Mouse (Mus musculus): Measurements from ENCODE around the gene Pkn1.

The Pkn1 gene

DNA sequence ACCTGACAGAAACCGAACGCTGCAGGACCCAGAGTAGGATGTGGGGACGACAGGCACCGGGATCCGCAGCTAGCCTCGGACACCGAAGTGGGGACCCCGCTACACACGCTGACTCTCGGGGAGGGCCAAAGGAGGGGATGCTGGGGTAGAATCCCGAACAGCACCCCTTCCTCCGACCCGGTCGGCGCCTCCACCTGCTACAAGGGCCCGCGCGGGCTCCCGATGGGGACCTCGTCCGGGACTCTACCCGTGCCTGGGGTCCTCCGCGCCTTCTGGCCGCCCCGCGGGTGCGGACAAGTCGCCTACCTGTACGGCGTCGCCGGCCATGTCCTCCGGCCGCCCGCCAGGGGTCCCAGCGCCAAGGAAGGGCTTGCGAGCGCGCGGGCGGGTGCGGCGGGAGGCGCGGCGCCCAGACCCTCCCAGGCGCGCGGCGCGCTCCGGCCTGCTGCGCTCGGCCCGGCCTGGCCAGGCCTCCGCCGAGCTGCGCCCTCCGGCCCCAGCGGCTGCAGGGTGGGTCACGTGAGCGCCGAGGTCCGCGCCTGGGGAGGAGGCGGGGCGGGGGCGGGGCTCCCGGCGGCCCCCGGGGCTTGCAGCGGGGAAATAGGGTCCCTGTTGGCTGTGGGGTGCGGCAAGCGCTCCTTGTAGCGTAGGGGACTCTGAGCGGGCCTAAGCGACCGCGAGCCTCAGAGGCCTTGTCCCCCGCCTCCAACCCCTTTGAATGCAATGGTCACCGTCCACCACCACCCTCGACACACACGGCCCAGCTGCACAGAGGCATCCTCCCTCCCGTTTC lies at the start of gene Pkn1:
Gene Pkn1, minus strand, starts transcription at position 519 of the 793 bp plus-strand sequence.
- no peak for DNase-seq (ENCODE audit: low spot score in 2 of 2)

DNA sequence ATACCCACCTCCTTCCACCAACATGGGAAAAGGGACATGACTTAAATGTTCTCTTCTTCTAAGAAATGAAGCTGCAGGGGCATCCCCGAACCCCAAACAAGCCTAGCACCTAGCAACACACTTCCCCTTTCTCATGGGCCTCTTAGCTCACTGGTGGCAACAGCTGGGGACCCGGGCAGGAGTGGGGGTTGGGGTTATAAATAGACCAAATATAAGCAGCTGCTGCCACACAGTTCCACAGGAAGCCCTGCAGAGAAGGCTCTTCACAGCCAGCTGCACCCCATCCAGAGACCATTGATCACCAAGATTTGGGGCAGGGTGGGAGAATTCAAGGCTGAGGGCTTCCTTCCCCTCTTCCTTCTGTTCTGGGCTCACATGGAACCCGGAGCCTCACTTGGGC lies 49.7 kb upstream of the Pkn1 start:
- no peak for DNase-seq (ENCODE audit: low spot score in 2 of 2)

GRCm38 (mm10) chr8:83747661-83748346 lies 48.8 kb upstream of the Pkn1 start:
- DNase-seq (ENCODE audit: low spot score in 2 of 2): peak in 1 of 2 experiments; percentile 26

DNA sequence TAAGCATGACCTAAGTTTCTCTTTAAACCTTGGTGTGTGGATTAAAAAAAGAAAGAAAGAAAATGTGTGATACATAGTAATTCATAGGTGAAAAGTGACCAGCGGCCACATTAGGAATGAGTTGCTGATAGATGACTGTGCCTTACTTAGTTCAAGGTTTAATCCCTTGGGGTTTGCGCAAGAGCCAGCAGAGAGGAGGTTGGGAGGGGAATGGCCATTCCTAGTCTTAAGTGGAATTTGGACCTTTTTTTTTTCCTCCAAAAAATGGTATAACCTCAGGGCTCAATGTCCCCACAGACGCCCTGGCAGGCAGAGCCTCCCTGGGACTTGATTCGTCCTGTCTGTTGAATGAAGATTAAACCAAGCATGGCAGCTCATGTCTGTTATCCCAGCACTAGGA lies 45.1 kb upstream of the Pkn1 start:
- no peak for DNase-seq (ENCODE audit: low spot score in 2 of 2)

DNA sequence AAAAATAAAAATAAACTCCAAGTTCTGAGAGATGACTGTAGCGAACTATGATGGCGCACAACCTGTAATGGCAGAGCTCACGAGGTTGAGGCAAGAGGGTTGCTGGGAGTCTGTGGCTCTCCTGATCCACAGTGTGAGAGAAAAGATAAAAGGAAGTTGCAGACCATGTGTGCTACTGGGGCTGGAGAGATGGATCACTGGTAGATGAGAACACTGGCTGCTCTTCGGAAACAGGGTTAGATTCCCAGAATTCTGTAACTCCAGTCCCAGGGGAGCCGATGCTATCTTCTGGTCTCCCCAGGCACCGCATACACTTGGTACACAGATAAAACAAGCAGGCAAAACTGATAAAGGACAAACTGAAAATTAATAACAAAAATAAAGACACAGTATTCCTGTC lies 44.0 kb upstream of the Pkn1 start:
- DNase-seq (ENCODE audit: low spot score in 2 of 2): no peak

DNA sequence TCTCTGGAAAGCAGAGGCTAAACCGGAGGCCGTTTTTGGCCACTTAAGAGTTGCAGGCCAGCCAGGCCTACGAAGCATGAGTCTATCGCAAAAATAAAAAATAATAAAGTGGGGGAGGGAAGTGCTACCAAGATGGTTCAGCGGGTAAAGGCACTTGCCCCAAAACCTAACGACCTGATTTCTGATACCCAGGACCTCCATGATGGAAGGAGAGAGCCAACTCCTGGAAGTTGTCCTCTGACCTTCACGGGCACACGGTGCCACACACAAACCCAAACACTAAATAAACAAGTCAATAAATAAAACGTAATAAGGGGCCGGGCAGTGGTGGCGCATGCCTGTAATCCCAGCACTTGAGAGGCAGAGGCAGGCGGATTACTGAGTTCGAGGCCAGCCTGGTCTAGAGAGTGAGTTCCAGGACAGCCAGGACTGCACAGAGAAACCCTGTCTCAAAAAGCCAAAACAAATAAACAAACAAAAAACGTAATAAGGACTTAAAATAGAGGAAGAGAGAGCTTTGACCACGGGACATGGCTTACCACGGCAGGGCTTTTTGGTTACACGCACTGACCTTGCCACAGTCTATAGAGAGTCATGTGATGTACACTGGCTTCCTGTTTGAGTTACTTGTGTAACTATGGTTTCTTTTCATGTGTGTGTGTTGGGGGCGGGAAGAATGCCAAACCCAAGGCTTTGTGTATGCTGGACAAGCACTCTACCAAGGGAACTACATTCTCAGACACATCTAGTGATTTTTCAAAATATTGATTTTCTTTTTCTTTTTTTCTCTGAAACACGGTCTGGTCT lies 43.1 kb upstream of the Pkn1 start:
- DNase-seq (ENCODE audit: low spot score in 2 of 2): no peak

GRCm38 (mm10) chr8:83740976-83741741 lies 42.2 kb upstream of the Pkn1 start, which contains the start of gene Adgre5:
Gene Adgre5 (minus strand): TSS chr8:83741326.
- no peak for DNase-seq (ENCODE audit: low spot score in 2 of 2)

GRCm38 (mm10) chr8:83740586-83740975 lies 41.6 kb upstream of the Pkn1 start:
- no peak for DNase-seq (ENCODE audit: low spot score in 2 of 2)

GRCm38 (mm10) chr8:83739711-83740468 lies 40.9 kb upstream of the Pkn1 start:
- DNase-seq (ENCODE audit: low spot score in 2 of 2): no peak

GRCm38 (mm10) chr8:83738949-83739710 lies 40.2 kb upstream of the Pkn1 start:
- DNase-seq (ENCODE audit: low spot score in 2 of 2): no peak

GRCm38 (mm10) chr8:83737852-83738562 lies 39.0 kb upstream of the Pkn1 start:
- no peak for DNase-seq (ENCODE audit: low spot score in 2 of 2)

DNA sequence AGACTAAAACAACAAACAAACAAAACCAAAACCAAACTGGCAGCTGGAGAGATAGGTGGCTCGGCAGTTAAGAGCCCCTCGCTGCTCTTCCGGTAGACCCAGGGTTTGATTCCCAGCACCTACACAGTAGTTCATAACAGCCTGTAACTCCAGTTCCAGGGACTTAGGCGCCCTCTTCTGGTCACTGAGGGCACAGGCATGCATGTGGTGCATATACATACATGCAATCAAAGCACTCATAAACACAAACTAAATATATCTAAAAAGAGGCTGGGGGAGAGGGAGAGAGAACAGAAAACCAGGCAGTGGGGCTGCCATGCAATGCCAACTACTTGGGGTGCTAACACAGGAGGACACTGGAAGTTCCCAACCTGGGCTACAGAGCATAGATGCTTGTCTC lies 38.4 kb upstream of the Pkn1 start:
- no peak for DNase-seq (ENCODE audit: low spot score in 2 of 2)

DNA sequence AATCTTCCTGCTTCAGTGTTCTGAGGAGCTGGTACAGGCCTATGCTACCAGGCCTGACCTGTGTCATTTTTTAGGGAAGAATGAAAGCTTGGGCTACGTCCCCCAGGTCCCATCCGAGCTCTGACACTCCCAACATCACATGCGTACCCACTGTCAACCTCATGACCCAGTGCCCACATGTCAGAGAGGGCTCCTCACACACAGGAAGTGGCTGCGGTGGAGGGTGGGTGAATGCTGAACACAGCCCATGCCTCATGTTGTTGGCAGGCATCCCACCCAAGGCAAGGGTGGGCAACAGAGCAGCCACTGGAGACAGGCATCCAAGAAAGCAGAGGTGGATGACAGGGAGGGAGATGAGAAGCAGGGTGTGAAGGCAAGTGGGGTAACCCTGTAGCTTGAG lies 37.7 kb upstream of the Pkn1 start:
- DNase-seq (ENCODE audit: low spot score in 2 of 2): no peak

- DNase-seq (ENCODE audit: low spot score in 2 of 2): no peak
Measured at GRCm38 (mm10) chr8:83732919-83733318, 33.9 kb upstream of the Pkn1 start.

DNA sequence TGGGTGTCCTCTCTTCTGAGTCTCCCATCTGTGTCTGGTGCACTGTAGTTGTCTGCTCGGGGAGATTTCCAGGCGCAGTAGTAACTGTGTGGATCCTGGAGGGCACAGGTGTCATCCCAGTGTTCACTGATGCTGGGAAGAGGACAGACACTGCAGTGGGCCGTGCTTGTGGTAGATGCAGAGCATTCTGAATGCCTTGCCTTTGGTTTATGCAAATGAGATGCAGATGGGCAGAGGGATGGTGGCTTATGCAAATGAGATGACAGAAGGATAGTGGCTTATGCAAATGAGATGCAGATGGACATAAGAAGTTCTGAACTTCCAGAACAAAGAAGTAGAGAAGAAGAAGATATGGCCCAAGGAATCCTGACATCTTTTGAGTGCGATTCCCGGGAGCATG lies 32.9 kb upstream of the Pkn1 start:
- no peak for DNase-seq (ENCODE audit: low spot score in 2 of 2)

DNA sequence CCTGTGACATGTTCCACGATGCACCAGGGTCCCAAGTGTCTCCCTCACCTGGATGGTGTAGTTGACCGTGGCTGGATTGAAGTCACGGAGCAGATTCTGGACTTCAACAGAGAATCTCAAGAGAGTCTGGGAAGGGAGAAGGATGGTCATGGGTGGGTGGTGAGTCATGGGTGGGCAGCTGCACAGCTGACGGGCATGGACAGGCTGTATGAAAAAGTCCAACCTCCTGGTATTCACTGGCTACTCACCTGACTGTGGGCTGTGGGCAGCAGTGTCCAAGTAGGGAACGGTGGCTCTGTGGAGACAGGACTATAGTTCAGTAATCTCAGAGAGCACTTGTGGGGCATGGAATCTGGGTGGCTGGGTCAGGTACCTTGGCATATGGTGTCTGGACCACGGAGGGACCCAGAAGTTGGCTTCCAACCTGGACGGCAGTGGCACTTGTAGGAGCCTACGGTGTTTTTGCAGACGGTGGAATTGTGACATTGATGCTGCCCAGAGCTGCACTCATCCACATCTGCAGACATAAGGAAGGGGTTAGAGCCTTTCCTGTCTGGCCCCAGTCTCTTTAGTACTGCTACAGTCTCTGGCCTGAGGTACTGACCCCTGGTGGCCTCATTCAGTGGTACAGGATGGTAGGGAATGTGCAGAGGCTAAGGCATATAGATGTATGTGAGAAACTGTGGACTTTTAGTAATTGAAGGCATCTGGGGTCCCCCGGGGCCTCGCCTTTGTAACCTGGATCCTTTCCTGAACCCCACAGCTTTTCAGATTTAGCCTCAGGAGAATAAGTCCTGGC lies 30.2 kb upstream of the Pkn1 start:
- DNase-seq (ENCODE audit: low spot score in 2 of 2): no peak

- no peak for DNase-seq (ENCODE audit: low spot score in 2 of 2)
Measured at GRCm38 (mm10) chr8:83725521-83726102, 26.6 kb upstream of the Pkn1 start.
